Comparison of ENCODE assay signal across 20 mouse cellular contexts in genomic region chr12:8882376-8882775, GRCm38 (mm10). TPM values are rescaled to one million over a fixed set of nuclear protein-coding genes. Genes with fewer than 3 reads are reported as not detected.
A peak's percentile ranks its signal among the peaks of the same experiment; 100 is the strongest.
DNase-seq lines count a peak whose midpoint lies in the region; ATAC-seq and TF ChIP-seq lines count a peak whose summit lies in the region.
"Had no signal": no experiment of that assay in that cellular context is flagged by ENCODE, and none has a peak within 500 bp of the region (broad histone marks: within the 10 kb centered on the region; RNA-seq: fewer than 3 reads in every experiment).

No protein-coding gene starts in this region.

- no peaks in the 10 kb centered on the region for H3K27me3 ChIP-seq in CH12.LX (replicated peaks)
- no peaks in the 10 kb centered on the region for H3K27me3 ChIP-seq in intestine, embryonic 15.5 days (replicated peaks)
- H3K27me3 ChIP-seq in liver, embryonic 13.5 days = no peaks in the 10 kb centered on the region
- H3K27me3 ChIP-seq in small intestine, adult 2 months (ENCODE audit: control insufficient read depth, insufficient read depth, low read length) = no peaks in the 10 kb centered on the region
- H3K27me3 ChIP-seq: embryonic facial prominence, embryonic 15.5 days; forebrain, embryonic 15.5 days; hindbrain, embryonic 13.5 days; limb, embryonic 13.5 days; lung, embryonic 15.5 days; midbrain, embryonic 13.5 days had no signal

- in situ Hi-C loops in CH12.LX (cut with MboI; ENCODE audit: low pct_ligation_motif_present, low pct_unique_long_range_greater_than_20kb, low sequenced_read_pairs) = no loop called here

- no peak for TF ChIP-seq RAD21 in CH12.LX (IDR thresholded peaks at IDR 0.05; ENCODE audit: low read depth, low read length)

- no peaks in the 10 kb centered on the region for H3K9me3 ChIP-seq in CH12.LX (replicated peaks; ENCODE audit: low read length)
- no peaks in the 10 kb centered on the region for H3K9me3 ChIP-seq in intestine, embryonic 15.5 days
- no peaks in the 10 kb centered on the region for H3K9me3 ChIP-seq in liver, embryonic 13.5 days (replicated peaks)
- H3K9me3 ChIP-seq: embryonic facial prominence, embryonic 15.5 days; forebrain, embryonic 15.5 days; hindbrain, embryonic 13.5 days; limb, embryonic 13.5 days; lung, embryonic 15.5 days; megakaryocyte, embryonic 14.5 days; midbrain, embryonic 13.5 days; neural tube, embryonic 12.5 days had no signal

- TF ChIP-seq POLR2A in CH12.LX (IDR thresholded peaks at IDR 0.05; ENCODE audit: low read depth, low read length) = no peak
- TF ChIP-seq POLR2A in small intestine, adult 2 months (IDR thresholded peaks at IDR 0.05; ENCODE audit: low read depth, low read length) = no peak

- no peak for TF ChIP-seq EP300 in CH12.LX (IDR thresholded peaks at IDR 0.05; ENCODE audit: low read length)

- H3K4me3 ChIP-seq in CH12.LX (replicated peaks in 1 of 3; ENCODE audit: low read depth in 2 of 3, low read length in 2 of 3, poor library complexity in 1 of 3) = no peak overlapping the region
- H3K4me3 ChIP-seq in intestine, embryonic 15.5 days (replicated peaks) = no peak overlapping the region
- no peak overlapping the region for H3K4me3 ChIP-seq in liver, embryonic 13.5 days (replicated peaks)
- H3K4me3 ChIP-seq in small intestine, adult 2 months (ENCODE audit: low read depth, low read length) = peak overlapping the region; percentile 28; the same call in 1 of the 2 replicates
- H3K4me3 ChIP-seq: embryonic facial prominence, embryonic 15.5 days; forebrain, embryonic 15.5 days; heart, adult 2 months; hindbrain, embryonic 13.5 days; layer of hippocampus, adult 2 months; limb, embryonic 13.5 days; lung, embryonic 15.5 days; megakaryocyte, embryonic 14.5 days; midbrain, embryonic 13.5 days; neural tube, embryonic 12.5 days had no signal

- TF ChIP-seq CTCF in CH12.LX (conservative IDR thresholded peaks at IDR 0.05 in 1 of 2, IDR thresholded peaks at IDR 0.05 in 1 of 2; ENCODE audit: low read depth in 2 of 2, low read length in 2 of 2) = no peak
- TF ChIP-seq CTCF in small intestine, adult 2 months (IDR thresholded peaks at IDR 0.05; ENCODE audit: extremely low read depth, insufficient read length, insufficient replicate concordance, low read depth, low read length) = no peak

- H3K9ac ChIP-seq in CH12.LX (ENCODE audit: insufficient read depth, low read depth) = no peak overlapping the region
- no peak overlapping the region for H3K9ac ChIP-seq in intestine, embryonic 15.5 days
- H3K9ac ChIP-seq in liver, embryonic 13.5 days = no peak overlapping the region
- H3K9ac ChIP-seq: embryonic facial prominence, embryonic 15.5 days; forebrain, embryonic 15.5 days; hindbrain, embryonic 13.5 days; limb, embryonic 13.5 days; lung, embryonic 15.5 days; midbrain, embryonic 13.5 days; neural tube, embryonic 12.5 days had no signal

- H3K36me3 ChIP-seq in CH12.LX (replicated peaks in 1 of 2; ENCODE audit: control insufficient read depth in 1 of 2, insufficient read depth in 1 of 2, low read length in 1 of 2) = no peaks in the 10 kb centered on the region
- no peaks in the 10 kb centered on the region for H3K36me3 ChIP-seq in intestine, embryonic 15.5 days
- H3K36me3 ChIP-seq in liver, embryonic 13.5 days = no peaks in the 10 kb centered on the region
- no peaks in the 10 kb centered on the region for H3K36me3 ChIP-seq in small intestine, adult 2 months (ENCODE audit: control insufficient read depth, insufficient read depth, low read length)
- H3K36me3 ChIP-seq: embryonic facial prominence, embryonic 15.5 days; forebrain, embryonic 15.5 days; hindbrain, embryonic 13.5 days; limb, embryonic 13.5 days; lung, embryonic 15.5 days; midbrain, embryonic 13.5 days; neural tube, embryonic 12.5 days had no signal

- no peak overlapping the region for H3K4me2 ChIP-seq in CH12.LX (ENCODE audit: insufficient read depth, low read depth, poor library complexity, severe bottlenecking)
- no peak overlapping the region for H3K4me2 ChIP-seq in intestine, embryonic 15.5 days (replicated peaks)
- H3K4me2 ChIP-seq in liver, embryonic 13.5 days = no peak overlapping the region
- H3K4me2 ChIP-seq: embryonic facial prominence, embryonic 15.5 days; forebrain, embryonic 15.5 days; hindbrain, embryonic 13.5 days; limb, embryonic 13.5 days; lung, embryonic 15.5 days; midbrain, embryonic 13.5 days; neural tube, embryonic 12.5 days had no signal

- dilution Hi-C loops in CH12.LX (cut with MboI; ENCODE audit: extremely low pct_ligation_motif_present, extremely low pct_unique_long_range_greater_than_20kb, low sequenced_read_pairs) = no loop called here

- no peak overlapping the region for H3K27ac ChIP-seq in CH12.LX (ENCODE audit: insufficient read depth, low read depth)
- no peak overlapping the region for H3K27ac ChIP-seq in intestine, embryonic 15.5 days
- no peak overlapping the region for H3K27ac ChIP-seq in liver, embryonic 13.5 days
- peak overlapping the region; percentile 90 for H3K27ac ChIP-seq in small intestine, adult 2 months (ENCODE audit: insufficient read depth, low read depth, low read length)
- H3K27ac ChIP-seq: embryonic facial prominence, embryonic 15.5 days; forebrain, embryonic 15.5 days; heart, adult 2 months; hindbrain, embryonic 13.5 days; layer of hippocampus, adult 2 months; limb, embryonic 13.5 days; lung, embryonic 15.5 days; midbrain, embryonic 13.5 days; neural tube, embryonic 12.5 days had no signal

- WGBS in intestine, embryonic 15.5 days = 41% methylated on average over 8 of the region's 8 CpGs
- 57% methylated on average over 8 of the region's 8 CpGs for WGBS in liver, embryonic 13.5 days (ENCODE audit: insufficient replicate concordance)
- WGBS in small intestine, adult 2 months = 29% methylated on average over 8 of the region's 8 CpGs

- H3K4me1 ChIP-seq in CH12.LX (ENCODE audit: control insufficient read depth in 1 of 2, insufficient read depth in 2 of 2) = no peaks in the 10 kb centered on the region
- H3K4me1 ChIP-seq in intestine, embryonic 15.5 days (replicated peaks) = peaks cover 22% of the 10 kb centered on the region
- H3K4me1 ChIP-seq in liver, embryonic 13.5 days (replicated peaks) = peaks cover 9% of the 10 kb centered on the region
- H3K4me1 ChIP-seq in small intestine, adult 2 months (ENCODE audit: control insufficient read depth, insufficient read depth, insufficient read length, low read length) = peaks cover 24% of the 10 kb centered on the region

- DNase-seq in CH12.LX (ENCODE audit: extremely low read depth) = no peak
- DNase-seq in liver, embryonic 13.5 days = no peak
- DNase-seq in natural killer cell, adult 2 months (ENCODE audit: low spot score in 2 of 2) = no peak
- no peak for DNase-seq in cerebellum, adult 11 months
- DNase-seq: gastrocnemius, postnatal 14 days; right cerebral cortex, postnatal 25 days had no signal

- no peaks in the 10 kb centered on the region for H3K79me2 ChIP-seq in CH12.LX (replicated peaks; ENCODE audit: control insufficient read depth, extremely low read depth, insufficient read depth, poor library complexity, severe bottlenecking)

- ATAC-seq in intestine, embryonic 15.5 days = peak; percentile 39
- ATAC-seq in liver, embryonic 13.5 days (ENCODE audit: low read depth) = peak; percentile 8; the same call in 1 of the 2 replicates
- ATAC-seq in erythroid progenitor cell, adult 5-6 weeks (replicated peaks; ENCODE audit: low FRiP score, poor library complexity, severe bottlenecking) = no peak
- ATAC-seq: forebrain, embryonic 15.5 days; inflammation-experienced regulatory T-cells, adult 6 months; midbrain, embryonic 13.5 days had no signal

TF ChIP-seq in CH12.LX, 34 proteins besides CTCF, POLR2A, EP300 and RAD21:
- no peak for TF ChIP-seq NELFE (IDR thresholded peaks at IDR 0.05; ENCODE audit: low read depth, low read length)
- TF ChIP-seq USF1 (IDR thresholded peaks at IDR 0.05; ENCODE audit: low read depth, low read length) = peak; percentile 10; the same call in 1 of the 2 replicates

RNA-seq across cellular contexts. Expression of gene Laptm4a, which starts 39.1 kb away (rescaled TPM):
- 43.6 and 48.3 TPM in 2 replicates for total RNA-seq in CH12.LX (2012; rRNA removed)
- 62.6 and 64.5 TPM in 2 replicates for total RNA-seq in CH12.LX (2014; rRNA removed)
- 65.2 and 73.8 TPM in 2 replicates for polyA plus RNA-seq in CH12.LX (2012; ENCODE audit: insufficient read length, low read depth)
- 249 and 294 TPM in 2 replicates for polyA plus RNA-seq in intestine, embryonic 15.5 days (2015; fragmentation: Nextera tagmentation; extraction: Ambion mirVana)
- 71.4 and 83.9 TPM in 2 replicates for polyA plus RNA-seq in liver, embryonic 13.5 days (2015; fragmentation: Nextera tagmentation; extraction: Ambion mirVana)
- 49.6 and 72.5 TPM in 2 replicates for polyA plus RNA-seq in small intestine, adult 2 months (2012; rRNA removed)
- total RNA-seq in erythroid progenitor cell, adult 5-6 weeks (2015; ENCODE audit: low replicate concordance) = 102 and 129 TPM in 2 replicates
- total RNA-seq in erythroid progenitor cell, adult 5-6 weeks (2017; ENCODE audit: low replicate concordance) = 123 and 145 TPM in 2 replicates
